Mouse (Mus musculus): ENCODE results near the gene Dlst.

Dlst gene

DNA sequence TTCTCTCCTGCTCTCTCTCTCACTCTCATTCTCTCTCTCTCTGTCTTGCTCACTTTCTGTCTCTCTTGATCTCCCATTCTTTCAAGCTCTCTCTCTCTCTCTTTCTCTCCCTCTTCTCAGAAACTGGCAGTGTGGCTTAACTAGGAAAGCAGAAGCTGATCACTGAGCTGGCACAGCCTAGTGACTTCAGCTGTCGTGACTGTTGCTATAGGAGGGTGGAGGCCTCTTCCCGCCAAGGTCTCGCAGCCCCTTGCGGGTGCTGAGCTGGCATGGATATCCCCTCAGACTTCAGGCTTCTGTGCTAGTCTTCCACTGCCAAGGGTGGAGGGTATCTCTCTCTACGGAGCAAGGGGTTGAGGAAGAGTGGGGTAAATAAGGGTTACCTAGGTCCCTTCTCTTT, 72.3 kb downstream of the Dlst start:
- no peak for DNase-seq

GRCm38 (mm10) chr12:85184118-85184517, 73.5 kb downstream of the Dlst start:
- no peak for DNase-seq

Measured in thymus, postnatal 36 days (tissue).